Mouse (Mus musculus): ENCODE measurements around the gene Map3k4.

- TF ChIP-seq CTCF (IDR thresholded peaks at IDR 0.05; ENCODE audit: low read depth, low read length) (no peak), POLR2A (IDR thresholded peaks at IDR 0.05; ENCODE audit: extremely low read depth, insufficient read depth, low read length) (no peak)
Measured at GRCm38 (mm10) chr17:12225227-12225626, 93.4 kb downstream of the Map3k4 start.

Measured in liver, adult 2 months (tissue).